Mouse (Mus musculus) thymus, postnatal 25 days (tissue): ENCODE data around the gene Asic3.

Source experiments
- DNase-seq: peaks from one replicate; pipeline ENCODE4 v3.0.0; 2022

Asic3 gene

DNA sequence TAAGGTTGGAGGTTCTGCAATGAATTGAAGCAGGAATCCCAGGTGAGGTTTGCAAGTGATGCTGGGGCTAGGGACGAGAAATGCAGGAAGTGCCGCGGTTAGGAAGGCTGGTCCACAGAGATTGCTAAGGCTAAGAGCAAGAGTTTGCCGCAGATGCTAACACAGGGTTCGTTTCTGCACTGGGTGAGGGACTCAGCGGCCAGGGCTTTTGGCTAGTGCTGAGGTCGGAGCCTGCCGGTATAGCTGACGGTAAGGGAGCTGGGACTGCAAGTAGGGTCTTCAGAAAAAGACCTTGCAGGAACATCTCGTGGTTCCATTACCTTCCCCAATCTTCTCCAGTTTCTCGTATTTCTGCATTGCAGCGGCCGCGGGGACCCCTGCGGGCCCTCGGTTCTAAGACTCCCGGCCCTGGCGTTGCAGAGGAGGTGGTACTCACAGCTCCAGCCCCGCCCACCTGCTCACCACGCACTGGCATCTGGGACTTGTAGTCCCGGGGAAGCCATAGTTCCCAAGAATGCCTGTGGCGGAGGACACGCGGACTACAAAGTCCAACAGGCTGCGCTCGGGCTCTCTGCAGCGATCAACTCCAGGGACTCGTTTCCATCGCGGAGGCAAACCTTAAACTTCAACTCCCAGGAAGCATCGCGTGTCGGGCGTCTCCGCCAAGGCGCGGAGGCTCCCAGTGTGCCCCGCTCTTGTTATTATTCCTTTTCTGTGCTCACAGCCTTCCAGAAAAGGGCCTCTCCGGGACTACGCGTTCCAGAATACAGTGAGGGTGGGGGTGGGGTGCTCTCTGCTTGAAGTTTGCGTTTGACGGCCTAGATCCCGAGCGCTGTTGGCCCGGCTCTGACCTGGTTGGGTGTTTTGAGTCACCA, 10.2 kb downstream of the Asic3 start, which contains the start of the genes Cdk5 and Slc4a2:
Gene Cdk5, minus strand, starts transcription at position 402 of the 875 bp plus-strand sequence.
Gene Slc4a2, plus strand, starts transcription at position 709 of the 875 bp plus-strand sequence.
- peak; percentile 97 for DNase-seq

DNA sequence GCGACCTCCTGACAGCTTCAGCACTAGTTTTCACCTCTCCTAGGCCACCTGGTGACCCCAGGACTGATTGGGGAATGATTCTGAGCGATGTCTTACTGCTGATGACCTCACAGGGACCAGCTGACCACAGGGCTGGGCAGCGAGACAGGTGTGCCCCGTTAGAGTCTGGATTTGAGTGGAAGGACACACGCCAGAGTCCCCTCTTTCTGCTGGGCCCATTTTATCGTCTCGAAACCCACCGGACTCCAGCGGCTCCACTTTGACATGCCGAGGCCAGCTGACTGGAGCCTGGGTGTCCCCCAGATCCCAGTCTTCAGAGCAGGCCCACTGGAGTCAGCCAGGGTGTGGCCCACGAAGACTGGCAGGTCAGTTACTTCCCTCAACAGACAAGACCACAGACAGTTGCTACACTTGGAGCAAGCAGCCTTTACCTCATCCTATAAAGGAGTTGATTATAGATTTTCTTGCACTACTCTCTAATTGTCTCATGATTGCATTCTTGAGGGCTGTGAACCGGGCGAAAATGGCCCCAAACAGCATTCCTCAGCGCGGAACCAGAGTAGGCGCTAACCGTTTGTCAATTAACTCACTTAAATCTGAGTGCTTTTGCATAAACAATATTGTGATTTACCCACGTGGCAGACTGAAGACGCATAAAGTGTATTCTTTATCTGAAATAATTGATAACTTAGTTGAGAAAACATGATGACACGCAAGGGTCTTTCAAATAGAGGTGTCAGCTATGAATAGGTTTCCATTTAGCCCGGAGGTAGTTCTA, 11.0 kb downstream of the Asic3 start:
- no peak for DNase-seq

DNA sequence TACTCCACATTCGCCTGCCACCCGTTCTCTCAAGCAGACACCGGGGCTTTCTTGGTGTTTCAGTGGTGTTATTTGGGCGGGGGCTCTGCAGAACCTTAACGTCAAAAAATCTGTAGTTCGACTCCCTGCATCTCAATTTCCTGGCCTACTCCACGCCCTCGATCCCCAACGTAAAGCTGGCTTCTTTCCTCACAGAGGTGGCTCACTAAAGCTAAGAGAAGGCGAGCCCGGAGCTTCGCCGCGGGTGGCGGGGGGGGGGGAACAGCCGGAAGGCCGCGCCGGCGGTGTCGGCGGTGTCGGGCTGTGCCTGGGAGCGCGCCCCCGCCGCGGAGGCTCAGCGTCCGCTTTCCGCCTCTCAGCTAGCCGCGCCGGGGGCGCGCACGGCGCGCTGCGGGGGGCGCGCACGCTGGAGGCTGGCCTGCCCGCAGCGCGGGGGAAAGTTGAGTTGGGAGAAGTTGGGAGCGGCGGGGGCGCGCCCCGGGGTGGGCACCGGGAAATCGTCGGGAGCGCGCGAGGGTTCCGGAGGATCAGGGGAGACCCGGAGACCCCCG, 11.7 kb downstream of the Asic3 start:
- DNase-seq: peak; percentile 85

DNA sequence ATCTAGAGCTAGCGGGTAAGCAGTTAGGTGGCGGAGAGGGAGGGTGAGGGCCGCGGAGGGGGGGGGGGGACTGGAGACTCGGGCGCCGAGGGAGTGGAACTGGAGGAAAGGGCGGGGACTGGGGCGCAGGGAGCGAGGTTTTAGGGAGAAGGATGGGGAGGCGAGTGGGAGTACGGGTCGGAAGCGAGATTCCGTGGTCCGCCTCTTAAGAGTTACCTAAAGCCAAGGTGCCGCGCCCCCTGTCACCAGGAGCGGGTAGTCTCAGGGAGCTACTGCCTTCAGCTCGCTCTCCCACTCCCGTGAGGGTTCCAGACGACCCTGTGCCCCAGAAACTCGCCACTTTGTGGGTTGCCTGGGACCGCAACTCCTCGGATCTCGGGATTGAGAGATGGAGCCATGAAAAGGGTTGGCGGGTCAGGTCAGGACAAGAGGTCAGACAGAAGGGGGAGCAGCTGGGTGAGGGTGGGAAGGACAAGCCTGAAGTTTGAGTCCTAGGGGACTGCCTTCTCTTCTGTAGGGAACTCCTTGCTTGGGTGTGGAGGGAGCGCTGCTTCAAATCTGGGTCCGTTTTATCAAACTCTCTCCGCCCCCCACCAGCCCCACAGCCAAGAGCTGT, 12.3 kb downstream of the Asic3 start:
- DNase-seq: peak; percentile 78

DNA sequence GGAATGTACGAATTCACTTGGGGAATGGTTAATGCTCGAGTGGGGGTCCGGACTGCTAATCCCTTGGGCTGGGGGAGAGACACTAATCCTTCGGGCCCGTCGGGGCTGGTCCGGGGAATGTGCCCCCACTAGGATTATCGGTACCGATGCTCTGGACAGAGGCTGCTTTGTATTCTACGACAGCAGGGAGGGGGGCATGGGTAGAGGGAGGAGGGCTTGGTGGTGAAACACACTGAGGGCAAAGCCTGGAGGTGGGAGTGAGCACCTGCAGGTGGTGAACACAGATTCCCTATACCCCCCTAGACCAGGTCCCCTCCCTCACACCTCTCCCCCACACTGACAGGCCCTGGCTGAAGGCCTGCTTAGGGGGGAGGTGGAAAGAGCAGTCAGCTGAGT, 12.8 kb downstream of the Asic3 start:
- DNase-seq: peak; percentile 31

DNA sequence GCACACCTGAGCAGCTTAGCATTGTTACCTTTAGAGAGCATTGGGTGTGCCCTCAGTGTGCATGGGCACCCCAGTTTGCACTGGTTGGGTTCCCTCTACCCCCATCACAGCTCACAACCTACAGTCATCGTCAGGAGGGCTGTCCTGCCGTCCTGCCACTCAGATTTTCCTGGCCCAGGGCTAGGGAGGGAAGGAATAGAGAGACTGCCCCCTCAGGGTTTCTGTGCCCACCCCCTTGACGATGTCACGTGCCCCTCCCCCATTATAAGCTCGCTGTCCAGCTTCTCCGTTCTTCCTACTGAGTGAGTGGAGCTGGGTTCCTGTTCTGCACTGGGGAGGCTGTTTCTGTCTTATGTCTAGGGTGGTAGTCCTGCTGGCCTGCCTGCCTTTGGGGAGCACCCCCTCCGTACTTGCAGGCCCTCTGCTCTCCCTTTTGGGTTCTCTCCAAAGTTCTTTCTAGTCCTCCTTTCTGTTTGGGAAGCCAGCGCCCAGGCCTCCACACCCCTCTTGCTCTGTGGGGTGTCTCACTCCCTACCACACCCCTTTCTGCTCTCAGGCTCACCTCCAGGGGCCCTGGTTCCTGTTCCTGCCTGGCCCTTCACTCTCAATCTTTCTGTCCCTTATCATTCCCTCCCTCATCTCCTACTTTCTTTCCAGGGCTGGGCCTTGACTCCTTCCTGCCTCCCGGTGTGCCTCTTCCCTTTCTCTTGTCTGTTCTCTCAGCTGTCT, 13.5 kb downstream of the Asic3 start:
- no peak for DNase-seq

DNA sequence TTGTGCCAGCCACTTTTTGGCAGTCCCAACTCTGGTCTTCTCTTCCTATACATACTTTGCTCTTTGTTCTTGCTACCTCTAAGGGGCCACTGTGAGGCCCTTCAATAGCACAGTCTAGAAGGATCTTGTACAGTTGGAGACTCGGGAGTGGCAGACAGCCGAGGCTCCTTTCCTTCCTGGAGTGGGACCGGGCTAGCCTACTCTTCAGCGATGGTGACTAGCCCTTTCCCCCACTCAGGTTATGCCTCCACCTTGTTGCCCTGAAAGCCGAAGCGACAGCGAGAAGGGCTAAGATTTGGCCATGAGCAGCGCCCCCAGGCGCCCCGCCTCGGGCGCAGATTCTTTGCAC, 14.1 kb downstream of the Asic3 start:
- no peak for DNase-seq

DNA sequence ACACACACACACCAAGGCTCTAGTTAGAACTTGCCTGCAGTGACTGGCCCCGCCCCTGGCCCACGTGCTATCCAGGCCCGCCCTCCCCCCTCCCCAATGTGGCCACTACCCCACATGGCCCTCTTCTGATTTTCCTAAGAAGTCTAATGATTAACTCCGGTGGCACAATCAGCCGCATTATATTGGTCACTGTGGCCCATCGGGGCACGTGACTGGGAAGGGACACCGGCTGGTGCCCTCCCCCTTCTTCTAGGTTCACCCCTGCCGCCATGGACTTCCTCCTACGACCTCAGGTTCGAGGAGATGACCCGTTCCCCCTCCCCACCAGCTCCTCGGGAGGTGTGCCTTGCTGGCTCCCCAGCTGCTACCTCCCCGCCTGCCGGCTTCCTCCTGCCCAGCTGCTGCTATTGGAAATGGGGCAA, 14.8 kb downstream of the Asic3 start:
- DNase-seq: no peak

DNA sequence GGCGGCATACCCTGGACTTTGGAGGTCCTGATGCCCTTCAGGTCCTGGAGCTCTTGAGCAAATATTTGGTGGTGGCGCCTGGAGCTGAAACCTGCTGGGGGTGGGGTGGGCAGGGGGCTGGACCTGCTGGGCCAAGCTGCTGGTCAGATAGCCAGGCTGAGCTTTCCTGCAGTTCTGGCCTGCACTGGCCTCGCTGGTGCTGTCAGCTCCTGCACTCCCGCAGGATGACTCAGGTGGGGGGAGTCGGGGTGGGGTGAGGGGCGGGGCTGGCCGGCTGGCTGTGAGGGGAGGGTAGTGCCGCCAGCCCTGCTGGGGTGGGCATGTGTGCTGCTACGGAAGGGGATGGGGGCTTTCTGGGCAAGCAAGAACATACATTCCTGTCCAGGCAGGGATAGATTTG, 15.4 kb downstream of the Asic3 start:
- no peak for DNase-seq

DNA sequence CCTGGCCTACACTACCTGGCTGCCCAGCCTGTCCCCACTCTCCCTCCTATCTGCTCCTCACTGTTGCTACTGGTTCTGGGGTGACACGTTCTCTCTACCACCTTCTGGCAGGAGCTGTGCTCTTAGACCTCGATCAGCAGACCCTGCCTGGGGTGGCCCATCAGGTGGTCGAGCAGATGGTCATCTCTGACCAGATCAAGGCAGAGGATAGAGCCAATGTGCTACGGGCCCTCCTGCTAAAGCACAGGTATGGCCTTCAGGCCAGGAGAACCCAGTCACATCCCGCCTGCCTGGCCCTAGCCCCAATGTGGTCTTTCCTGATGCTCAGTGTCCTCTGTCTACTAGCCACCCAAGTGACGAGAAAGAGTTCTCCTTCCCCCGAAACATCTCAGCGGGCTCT, 20.8 kb downstream of the Asic3 start:
- DNase-seq: no peak

DNA sequence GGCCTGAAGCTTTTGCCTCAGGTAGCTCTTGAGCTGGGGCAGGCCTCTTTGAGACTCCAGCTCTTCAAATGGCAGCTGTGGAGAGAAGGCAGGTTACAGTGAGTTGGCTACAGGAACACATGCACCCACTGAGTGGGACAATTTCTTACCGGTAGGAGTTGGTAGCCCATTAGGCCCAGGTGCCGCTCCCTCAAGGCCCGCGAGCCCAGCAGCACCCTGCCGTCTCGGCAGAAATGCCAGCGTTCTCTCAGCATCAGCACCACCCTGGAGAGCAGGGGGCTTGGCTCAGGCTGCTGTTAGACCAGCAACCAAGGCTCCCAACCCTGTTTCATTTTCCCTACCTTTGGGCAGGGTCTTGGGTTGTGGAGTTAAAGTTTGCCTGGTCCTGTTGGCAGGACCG, 28.0 kb downstream of the Asic3 start:
- DNase-seq: no peak

DNA sequence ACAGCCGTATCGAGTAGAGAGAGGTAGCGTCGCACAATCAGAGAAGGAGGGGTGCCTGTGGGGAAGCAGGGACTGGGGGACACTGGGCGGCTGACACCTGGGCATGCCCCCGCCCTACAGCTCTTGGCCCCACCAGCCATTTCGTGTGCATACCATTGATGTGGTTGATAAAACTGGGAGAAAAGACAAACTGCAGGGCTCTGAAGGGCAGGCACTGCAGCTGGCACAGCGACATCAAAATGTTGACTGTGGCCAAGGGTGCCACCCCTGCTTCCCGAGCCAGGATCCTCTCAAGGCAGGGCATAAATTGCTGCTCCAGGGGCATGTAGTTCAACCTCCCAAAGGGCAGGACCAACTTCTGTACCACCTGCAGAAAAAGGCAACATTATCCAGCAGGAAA, 28.8 kb downstream of the Asic3 start:
- DNase-seq: peak; percentile 28

DNA sequence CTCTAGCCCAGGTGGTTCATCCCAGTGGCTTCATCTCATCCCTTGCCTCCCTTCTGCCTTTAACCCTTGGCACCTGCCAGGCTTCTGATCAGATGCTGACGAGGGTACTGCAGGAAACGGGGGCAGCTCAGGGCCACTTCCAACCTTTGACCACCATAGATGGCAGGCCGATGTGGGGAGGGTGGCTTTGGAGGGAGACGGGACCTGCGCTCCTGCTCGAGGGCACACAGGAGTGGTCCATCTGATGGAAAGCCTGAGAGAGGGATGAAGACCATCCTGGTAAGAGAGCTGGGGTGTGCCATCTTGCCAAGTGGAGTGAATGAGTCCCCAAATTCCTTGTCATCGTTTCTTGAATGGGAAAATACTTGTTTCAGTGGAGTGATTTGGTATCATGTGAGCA, 30.0 kb downstream of the Asic3 start:
- no peak for DNase-seq

DNA sequence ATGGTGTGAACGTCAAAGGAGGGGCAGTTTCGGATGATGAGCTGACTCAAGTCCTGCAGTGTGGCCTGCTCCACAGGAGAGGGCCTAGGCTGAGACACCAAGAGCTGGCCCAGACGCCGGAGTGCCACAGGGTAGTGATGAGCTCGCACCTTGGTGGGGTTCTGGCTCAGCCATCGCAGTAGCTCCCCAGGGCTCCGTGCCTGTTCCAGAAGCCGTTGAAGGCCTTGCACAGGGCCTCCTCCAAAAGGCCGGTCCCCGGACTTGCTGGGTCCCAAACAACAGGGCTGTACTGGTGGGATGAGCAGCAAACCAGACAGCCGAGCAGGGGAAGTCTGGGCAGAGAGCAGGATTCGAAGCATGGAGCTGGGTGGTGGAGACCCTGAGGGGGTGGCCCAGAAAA, 30.7 kb downstream of the Asic3 start:
- no peak for DNase-seq

DNA sequence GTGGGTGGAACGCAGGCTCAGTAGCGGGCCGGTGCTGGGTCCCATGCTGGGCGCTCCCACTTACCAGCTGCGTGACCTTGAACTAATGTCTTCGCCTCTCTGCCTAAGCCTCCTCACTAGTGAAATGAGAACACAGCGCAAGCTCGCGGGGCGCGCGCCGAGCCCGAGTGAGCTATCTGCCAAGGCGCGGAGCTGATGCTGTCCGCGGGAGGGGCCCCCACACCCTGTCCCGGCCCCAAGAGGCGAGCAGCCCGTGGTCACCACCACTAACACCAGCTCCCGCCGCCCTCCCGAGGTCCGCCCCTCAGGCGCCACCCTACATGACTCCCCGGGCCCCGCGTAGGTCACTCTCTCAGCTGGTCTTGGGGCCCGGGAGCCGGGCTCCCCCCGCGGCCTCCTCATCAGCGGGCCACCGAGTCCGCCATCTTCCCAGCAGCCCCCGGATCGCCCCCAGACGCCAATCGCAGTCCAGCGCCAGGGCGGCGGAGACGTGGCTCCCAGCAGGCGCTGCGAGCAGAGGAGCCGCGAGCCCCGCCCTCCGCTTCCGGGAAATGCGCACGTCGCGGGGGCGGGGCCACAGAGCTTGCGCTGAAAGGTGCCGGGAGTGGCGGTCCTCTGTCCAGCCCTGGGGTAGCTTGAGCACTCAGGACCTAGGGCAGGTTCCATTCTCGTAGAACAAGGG, 31.7 kb downstream of the Asic3 start, which contains the start of gene Fastk:
Gene Fastk, minus strand, starts transcription at position 542 of the 682 bp plus-strand sequence.
- DNase-seq: peak; percentile 93

DNA sequence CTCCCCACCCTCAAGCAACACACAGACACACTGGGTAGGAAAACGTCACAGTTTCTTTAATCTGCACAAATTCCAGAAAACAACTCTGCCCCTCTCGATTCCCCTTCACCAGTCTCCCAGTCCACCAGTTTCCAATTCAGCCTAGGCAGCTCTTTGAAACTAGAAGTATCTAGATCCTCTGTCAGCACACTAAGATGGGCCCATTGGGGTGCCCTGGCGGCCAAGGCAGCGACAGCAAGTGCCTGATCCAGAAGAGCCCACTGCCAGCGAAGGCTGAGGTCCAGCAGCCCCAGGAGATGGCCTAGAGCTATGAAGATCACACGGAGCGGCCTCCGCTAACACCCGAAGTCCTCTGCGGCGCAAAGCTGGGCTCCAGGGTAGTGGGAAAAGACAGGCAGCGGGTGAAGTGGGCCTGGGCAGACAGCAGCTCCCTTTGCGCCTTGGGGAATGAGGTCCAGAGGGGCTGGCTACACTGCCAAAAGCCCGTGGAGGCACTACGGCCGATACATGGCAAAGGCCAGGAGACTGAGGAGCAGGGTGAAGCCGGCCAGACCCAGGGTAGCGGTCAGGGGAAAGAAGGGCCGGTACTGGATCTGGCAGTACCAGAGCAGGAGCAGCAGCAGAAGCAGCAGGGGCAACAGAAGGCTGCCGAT, 32.4 kb downstream of the Asic3 start:
- no peak for DNase-seq

DNA sequence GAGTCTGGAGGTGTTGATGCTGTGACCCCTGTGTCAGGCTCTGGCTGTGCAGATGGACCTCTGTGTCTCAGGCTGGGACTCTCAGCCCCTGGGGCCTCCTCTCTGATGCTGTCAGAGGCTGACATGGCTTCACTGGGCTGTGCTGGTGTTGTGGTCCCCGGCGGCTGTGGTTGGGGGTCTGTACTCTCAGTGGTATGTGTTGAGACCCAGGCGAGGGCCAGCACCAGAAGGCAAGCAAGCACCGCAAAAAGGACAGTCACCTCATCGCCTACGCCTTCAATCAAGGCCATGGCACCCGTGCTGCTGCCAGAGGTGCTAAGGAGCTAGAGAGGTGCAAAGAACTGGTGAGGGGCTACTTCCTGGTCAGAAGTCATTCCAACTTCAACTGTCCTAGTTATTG, 33.4 kb downstream of the Asic3 start:
- no peak for DNase-seq

DNA sequence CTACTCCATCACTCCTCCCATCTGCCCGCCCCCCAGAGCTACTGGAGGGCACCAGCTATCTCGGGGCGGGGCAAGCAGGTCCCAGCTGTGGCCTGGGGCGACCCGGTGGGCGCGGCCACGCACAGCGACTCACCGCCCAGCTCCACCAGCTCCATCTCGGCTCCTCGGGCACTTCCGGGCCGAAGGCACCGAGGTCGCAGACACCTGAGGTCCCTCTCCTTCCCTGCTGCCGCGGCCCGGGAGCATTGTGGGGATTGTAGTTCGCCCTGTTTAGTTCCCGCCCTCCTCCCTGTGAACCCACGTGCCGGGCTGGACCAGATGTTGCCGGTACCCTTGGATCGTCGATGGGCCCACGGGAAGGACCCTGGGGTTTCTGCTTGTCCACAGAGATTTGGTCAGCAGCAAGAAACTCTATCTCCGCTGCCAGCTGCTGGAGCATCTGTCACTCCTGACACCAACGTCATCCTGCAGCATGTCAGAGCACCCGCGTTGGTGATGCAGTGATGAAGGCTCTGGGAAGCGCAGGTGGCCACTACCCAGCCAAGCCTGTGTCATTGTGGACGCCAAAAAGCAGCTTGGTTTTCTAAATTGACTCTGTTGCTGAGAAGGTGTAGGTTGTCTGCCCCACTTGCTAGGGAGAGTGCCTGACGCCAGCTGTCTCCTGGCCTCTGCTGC, 34.6 kb downstream of the Asic3 start, which contains the start of gene Tmub1:
Gene Tmub1, minus strand, starts transcription at position 231 of the 675 bp plus-strand sequence.
- peak; percentile 88 for DNase-seq

DNA sequence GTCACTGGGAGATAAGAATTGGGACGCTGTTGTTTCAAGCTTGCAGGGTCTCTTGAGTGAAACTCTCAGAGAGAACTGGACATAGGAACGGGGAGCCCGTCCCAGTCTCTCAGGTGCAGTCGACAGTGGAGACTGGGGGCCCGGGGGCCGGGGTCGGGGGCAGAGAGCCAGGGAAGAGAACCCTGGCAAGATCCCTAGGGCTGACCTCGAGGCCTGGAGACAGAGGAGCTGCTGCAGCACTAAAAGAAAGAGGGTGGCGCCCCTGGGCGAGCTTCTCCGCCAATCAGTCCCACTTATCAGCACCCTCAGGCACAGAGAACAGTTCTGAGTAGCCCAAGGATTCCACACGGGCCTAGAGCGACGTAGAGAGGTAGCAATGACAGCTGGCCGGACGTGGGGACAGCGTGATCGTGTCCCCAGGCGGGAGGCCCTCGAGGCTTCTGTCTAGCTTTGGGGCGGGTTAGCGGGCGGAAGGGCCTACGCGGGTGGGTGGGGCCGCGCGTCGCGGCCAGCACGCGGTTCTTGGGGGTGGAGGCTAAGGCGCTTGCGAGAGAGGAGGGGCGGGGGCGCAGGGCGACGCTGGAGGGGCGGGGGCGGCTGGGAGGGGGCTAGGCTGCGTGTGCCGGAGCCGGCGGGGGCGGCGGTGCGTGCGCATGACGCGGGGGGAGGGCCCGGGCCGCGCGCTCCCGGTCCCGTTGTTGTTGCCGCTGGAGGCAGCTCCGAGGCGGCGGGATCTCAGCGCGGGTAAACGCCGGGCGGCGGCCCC, 38.3 kb downstream of the Asic3 start:
- peak; percentile 86 for DNase-seq
